Mouse (Mus musculus) brain, embryonic 14.5 days (tissue): ENCODE results near the gene Fpr2. TPM values are rescaled to one million over a fixed set of nuclear protein-coding genes. Genes with fewer than 3 reads are reported as not detected.
"Not testable (repeated sequence)": the region's sequence is repeated elsewhere in the genome, so short reads cannot be mapped to it uniquely, and the experiment has no call there.

Source experiments
- DNase-seq: peaks from one replicate; pipeline ENCODE4 v3.0.0-alpha.2; 2011; ENCODE audit warnings: low read depth
- CTCF ChIP-seq: fragments of 200-500 bp; IDR thresholded peaks from 2 replicates; pipeline ENCODE4 v1.5.1; 2012; ENCODE audit warnings: inconsistent platforms, mild to moderate bottlenecking, moderate library complexity, borderline replicate concordance; ENCODE audit not compliant: insufficient read depth, insufficient read length; ENCODE audit errors: extremely low read depth
- POLR2A ChIP-seq: fragments of 200-500 bp; IDR thresholded peaks from 2 replicates; pipeline ENCODE4 v1.6.1; 2012; ENCODE audit warnings: mild to moderate bottlenecking, inconsistent platforms, borderline replicate concordance; ENCODE audit not compliant: poor library complexity, insufficient read depth, insufficient read length, severe bottlenecking; ENCODE audit errors: extremely low read depth
- polyA plus RNA-seq: library from polyadenylated mRNA; depleted of rRNA; stranded (reverse); fragments of >200 nt; gene quantifications from 2 replicates; pipeline ENCODE4 v1.2.3, GENCODE M21; 2012; rRNA removed

Fpr2 gene
- polyA plus RNA-seq, 1 experiment: 0.46 TPM

DNA sequence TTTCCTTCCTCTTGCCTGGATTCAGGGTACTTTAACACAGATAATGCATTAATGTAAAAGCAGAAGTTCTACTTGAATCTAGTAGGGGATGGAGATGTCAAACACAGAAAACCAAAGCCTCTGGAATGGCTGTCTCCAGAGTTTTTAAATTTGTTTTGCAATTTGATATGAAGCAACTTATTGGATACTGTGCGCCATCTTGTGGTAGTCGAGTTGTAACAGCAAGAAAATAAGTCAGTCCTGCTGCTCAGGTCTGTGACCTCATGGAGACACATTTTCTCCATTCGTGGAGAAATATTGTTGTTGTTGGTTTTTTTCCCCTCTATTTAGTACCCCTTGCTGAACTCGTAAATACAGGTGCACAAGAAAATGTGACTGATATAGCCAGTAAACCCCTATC, 8.4 kb downstream of the Fpr2 start:
- TF ChIP-seq CTCF (peak; percentile 64; the same call in 1 of the 2 replicates), POLR2A (no peak)
- peak; percentile 87 for DNase-seq

DNA sequence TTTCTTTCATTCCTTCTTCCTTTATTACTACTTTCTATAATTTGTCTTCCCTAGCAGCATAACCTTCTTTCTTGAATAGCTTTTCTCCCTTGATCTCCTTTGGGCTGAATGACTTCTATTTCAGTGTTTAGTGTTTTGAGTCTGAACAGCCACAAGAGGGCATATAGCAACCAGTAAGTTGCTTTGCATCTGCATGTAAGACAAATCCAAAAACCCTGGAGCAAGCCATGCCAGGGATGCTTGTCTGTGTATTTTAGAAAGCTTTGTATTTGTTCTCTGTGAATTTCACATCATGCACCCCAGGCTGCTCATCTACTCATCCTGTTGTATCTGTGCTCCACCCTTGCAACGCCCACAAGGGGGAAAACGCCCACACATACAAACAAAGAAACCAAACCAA, 11.6 kb downstream of the Fpr2 start:
- TF ChIP-seq POLR2A (no peak), CTCF (peak; percentile 39; the same call in 1 of the 2 replicates)
- DNase-seq: peak; percentile 73

DNA sequence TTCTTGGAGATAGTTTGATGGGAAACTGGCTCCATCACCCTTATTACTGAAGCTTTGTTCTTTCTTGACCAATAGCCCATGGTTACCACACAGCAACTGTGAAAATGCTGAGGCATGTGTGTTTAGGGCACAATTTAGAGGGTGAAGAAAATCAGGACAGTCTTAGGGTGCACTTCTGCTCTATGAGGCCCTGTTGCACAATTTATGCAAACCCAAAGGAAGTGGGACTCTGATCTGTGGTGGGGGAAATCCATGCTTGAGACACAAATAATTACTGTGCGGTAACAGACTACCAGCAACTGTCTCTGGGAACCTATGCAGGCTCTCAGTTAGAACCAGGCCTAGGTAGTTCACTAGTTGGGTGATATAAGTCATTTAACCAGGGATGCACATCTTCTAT, 13.1 kb downstream of the Fpr2 start:
- DNase-seq: no peak
- TF ChIP-seq CTCF (no peak), POLR2A (no peak)

DNA sequence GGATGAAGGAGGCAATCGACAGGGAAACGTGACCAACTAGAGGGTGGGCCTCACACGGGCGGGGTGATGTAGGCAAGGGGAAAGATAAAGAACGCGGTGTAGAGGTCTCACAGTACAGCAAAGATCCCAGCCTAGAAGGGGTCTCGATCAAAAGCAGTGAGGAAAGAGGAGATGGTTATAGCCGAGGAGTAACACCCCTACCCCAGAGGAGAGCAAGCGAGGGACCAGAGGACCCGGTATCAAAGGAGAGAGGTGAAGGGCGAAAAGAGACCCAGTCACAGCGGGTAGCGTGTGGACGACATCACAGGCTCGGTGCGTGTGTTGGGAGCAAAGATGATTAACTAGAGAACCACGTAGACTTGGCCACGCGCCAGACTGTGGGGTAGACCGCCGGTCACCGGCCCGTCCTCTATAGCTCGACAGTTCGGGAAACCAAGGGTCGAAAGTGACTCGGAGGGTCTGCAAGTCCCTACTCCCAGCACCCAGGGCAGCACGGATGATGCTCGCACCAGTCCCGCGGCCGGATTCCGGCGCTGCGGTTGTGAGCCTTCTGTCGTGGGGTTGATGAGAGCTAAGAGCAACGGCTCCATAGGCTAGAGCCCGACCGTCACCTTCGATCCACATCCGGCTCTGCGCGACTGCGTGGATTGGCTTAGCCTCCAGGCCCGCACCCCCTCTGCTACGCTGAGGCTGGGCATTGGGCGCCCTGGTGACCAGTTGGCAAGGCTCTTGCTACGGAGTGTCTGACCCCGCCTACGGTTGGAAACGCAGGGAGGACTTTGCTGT, 22.2 kb downstream of the Fpr2 start:
- DNase-seq: peak; percentile 95
- peak; percentile 31; the same call in 1 of the 2 replicates for TF ChIP-seq POLR2A
- no peak for TF ChIP-seq CTCF

DNA sequence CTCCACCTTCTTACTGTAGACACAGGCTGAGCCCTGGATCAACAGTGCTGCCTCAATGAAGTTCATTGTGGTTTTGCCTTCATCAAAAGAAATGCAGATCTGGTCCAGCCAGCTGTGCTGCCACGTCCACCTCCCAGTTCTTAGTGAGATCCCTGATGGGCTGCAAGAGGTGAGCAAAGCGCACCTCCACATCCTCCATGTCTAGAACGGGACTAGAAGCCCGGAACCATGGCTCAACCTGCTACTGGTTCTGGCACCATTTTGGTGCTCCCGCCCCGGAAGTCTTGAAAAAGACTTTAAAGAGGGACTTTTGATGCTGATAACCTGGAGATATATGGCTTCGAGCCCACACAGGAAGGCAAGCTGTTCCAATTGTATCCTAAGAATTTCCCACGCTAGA, 25.0 kb downstream of the Fpr2 start:
- DNase-seq: not testable (repeated sequence)

DNA sequence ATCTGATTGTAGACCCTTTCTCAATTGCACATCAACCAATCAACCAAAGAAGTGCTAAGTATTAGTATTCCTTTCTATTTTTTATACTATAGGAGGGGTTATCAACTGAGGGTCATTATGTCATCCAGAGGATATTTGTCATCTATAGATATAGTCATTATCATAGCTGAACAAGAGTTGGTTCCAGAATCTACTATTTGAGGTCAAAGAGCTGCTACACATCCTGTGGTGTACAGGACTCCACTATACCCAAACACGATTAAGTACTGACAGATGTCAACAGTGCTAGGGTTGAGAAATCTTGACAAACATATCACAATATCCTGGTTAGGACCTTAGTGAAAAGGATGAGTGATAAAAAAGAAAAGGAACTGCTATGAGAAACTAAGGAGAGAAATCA, 29.8 kb downstream of the Fpr2 start:
- TF ChIP-seq POLR2A (no peak), CTCF (no peak)
- DNase-seq: no peak

DNA sequence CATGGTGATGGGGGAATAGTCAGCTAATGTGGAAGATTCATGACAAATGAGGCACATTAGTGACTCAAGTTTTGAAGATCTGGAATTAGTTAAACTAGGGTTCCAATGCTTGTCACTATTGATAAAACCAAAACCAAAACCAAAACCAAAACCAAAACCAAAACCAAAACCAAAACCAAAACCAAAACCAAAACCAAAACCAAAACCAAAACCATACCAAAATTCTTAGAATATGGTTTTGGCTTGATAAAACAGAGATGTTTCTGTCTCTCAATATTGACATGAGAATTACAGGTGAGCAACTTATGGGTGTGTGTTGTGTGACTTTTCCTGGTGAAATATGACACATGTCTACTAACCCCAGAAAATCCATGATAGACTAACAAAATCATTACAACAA, 30.2 kb downstream of the Fpr2 start:
- no peak for TF ChIP-seq CTCF
- no peak for TF ChIP-seq POLR2A
- DNase-seq: no peak

Other genes with a start within 250 kb of the Fpr2 start
- gene Vmn2r90, start 184.1 kb upstream of the Fpr2 start, polyA plus RNA-seq: not detected in 2 replicates
- gene Spaca6, start 60.7 kb upstream of the Fpr2 start, polyA plus RNA-seq: 58.8 and 80.4 TPM in 2 replicates
- 0.11 and 0.25 TPM in 2 replicates for gene Has1, start 32.6 kb upstream of the Fpr2 start, polyA plus RNA-seq
- 0.05 TPM in 1 of 2 replicates, not detected in the other for gene Fpr1, start 3.9 kb upstream of the Fpr2 start, polyA plus RNA-seq
- not detected in 2 replicates for gene Fpr3, start within 50 bp of the Fpr2 start, polyA plus RNA-seq
- gene Fpr-rs4, start 133.9 kb downstream of the Fpr2 start, polyA plus RNA-seq: not detected in 2 replicates
- gene Vmn2r124, start 161.6 kb downstream of the Fpr2 start, polyA plus RNA-seq: not detected in 2 replicates
- gene Vmn2r91, start 197.2 kb downstream of the Fpr2 start, polyA plus RNA-seq: not detected in 2 replicates